Mouse (Mus musculus) liver, embryonic 14.5 days (tissue): ENCODE measurements at regions not wholly inside any gene's neighbourhood (a gene's known extent, or its start where the extent isn't known, plus 50 kb on each side); places are given as distances from the start of the nearest gene placed in this dataset.

Source experiments
- CTCF ChIP-seq: IDR thresholded peaks from 2 replicates; pipeline ENCODE4 v1.5.1; 2016; ENCODE audit warnings: antibody characterized with exemption, low read depth, control low read depth
- EP300 ChIP-seq: IDR thresholded peaks from 2 replicates; pipeline ENCODE4 v1.6.1; 2016; ENCODE audit warnings: antibody characterized with exemption, low read depth

GRCm38 (mm10) chr10:51328772-51329171 is 151.6 kb upstream of the Gm49339 start:
- no peak for TF ChIP-seq CTCF
- no peak for TF ChIP-seq EP300
